Mouse (Mus musculus) C2C12 (cell line): ENCODE data around the gene Supt3. TPM values are rescaled to one million over a fixed set of nuclear protein-coding genes. Genes with fewer than 3 reads are reported as not detected.

ENCODE experiments used
- H3K27me3 ChIP-seq: one replicate; pipeline ENCODE4 v1.6.1; 2011; ENCODE audit not compliant: control insufficient read depth, insufficient read depth, insufficient read length
- H3K36me3 ChIP-seq: one replicate; pipeline ENCODE4 v1.6.1; 2011; ENCODE audit not compliant: control insufficient read depth, insufficient read depth
- H3K4me3 ChIP-seq: one replicate; pipeline ENCODE4 v1.5.1; 2011; ENCODE audit warnings: mild to moderate bottlenecking, control low read depth; ENCODE audit not compliant: poor library complexity, insufficient read depth, severe bottlenecking
- H3K79me2 ChIP-seq: one replicate; pipeline ENCODE4 v1.6.1; 2011; ENCODE audit not compliant: control insufficient read depth, insufficient read depth
- H3K79me3 ChIP-seq: one replicate; pipeline ENCODE4 v1.6.1; 2011; ENCODE audit warnings: low read depth, control low read depth
- H3ac ChIP-seq: one replicate; pipeline ENCODE3; 2011; ENCODE audit warnings: low read depth; ENCODE audit not compliant: control insufficient read depth, insufficient read length
- CEBPB ChIP-seq: IDR thresholded peaks from one replicate; pipeline ENCODE4 v1.6.1; 2011; ENCODE audit warnings: low read depth, mild to moderate bottlenecking, control low read depth, moderate library complexity
- CTCF ChIP-seq: IDR thresholded peaks from one replicate; pipeline ENCODE4 v1.5.1; 2011; ENCODE audit not compliant: control insufficient read depth, insufficient read depth, insufficient read length
- FOSL1 ChIP-seq: IDR thresholded peaks from one replicate; pipeline ENCODE4 v1.8.0; 2011; ENCODE audit warnings: mild to moderate bottlenecking, low read length; ENCODE audit not compliant: poor library complexity, insufficient read depth, severe bottlenecking
- MAX ChIP-seq: IDR thresholded peaks from one replicate; pipeline ENCODE4 v1.6.1; 2011; ENCODE audit warnings: mild to moderate bottlenecking, control low read depth
- MYOD1 ChIP-seq: IDR thresholded peaks from one replicate; pipeline ENCODE4 v1.6.1; 2011; ENCODE audit warnings: low read depth; ENCODE audit not compliant: control insufficient read depth, insufficient read length
- MYOG ChIP-seq: IDR thresholded peaks from one replicate; pipeline ENCODE4 v1.6.1; 2011; ENCODE audit not compliant: control insufficient read depth, insufficient read length; ENCODE audit errors: extremely low read depth
- USF1 ChIP-seq: IDR thresholded peaks from one replicate; pipeline ENCODE4 v1.6.1; 2011; ENCODE audit warnings: low read depth, mild to moderate bottlenecking, control low read depth, moderate library complexity
- polyA plus RNA-seq: library from polyadenylated mRNA; unstranded; fragments of >200 nt; fragmentation: generic; extraction: Trizol; gene quantifications from one replicate; pipeline ENCODE4 v1.2.1, GENCODE M21; 2012; ENCODE audit warnings: missing spikeins

The Supt3 gene
- polyA plus RNA-seq, 1 experiment = 18.1 TPM

DNA sequence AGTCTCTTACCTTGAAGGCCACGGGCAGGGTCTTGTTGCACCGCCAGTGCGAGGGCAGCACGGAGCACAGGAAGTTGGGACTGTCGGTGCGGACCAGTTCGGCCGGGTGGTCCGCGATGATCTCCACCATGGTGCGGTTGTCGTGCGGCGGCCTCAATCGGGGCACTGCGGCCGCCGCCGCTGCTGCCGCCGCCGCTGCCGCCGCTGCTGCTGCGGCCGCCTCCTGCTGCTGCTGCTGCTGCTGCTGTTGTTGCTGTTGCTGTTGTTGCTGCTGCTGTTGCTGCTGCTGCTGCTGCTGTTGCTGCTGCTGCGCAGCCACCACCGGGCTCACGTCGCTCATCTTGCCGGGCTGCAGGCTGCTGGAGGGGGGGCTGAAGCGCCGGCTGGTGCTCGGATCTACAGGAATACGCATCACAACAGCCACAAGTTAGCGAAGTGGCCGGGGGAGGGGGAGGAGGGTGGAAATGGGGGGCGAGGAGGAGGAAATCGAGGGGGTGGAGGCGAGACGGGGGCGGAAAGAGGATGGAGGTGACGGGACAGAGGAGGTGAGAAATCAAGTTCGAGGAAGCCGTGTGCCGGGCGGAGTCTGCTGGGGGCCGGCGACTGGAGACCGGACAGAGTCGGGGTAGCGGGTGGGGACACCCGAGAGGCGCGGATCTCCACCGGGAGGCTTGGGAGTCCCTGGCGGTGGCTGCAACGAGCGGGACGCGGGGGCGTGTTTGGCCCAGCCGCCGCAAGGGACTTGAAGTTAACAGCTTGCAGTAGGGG lies 41.5 kb upstream of the Supt3 start:
- no peak for TF ChIP-seq CEBPB
- Histone ChIP-seq H3K27me3 (no peaks in the 10 kb centered on the region), H3K79me3 (peaks cover 82% of the 10 kb centered on the region), H3K79me2 (peaks cover 100% of the 10 kb centered on the region), H3K36me3 (peaks cover 7% of the 10 kb centered on the region), H3ac (peak overlapping the region; percentile 98), H3K4me3 (peak overlapping the region; percentile 81)

DNA sequence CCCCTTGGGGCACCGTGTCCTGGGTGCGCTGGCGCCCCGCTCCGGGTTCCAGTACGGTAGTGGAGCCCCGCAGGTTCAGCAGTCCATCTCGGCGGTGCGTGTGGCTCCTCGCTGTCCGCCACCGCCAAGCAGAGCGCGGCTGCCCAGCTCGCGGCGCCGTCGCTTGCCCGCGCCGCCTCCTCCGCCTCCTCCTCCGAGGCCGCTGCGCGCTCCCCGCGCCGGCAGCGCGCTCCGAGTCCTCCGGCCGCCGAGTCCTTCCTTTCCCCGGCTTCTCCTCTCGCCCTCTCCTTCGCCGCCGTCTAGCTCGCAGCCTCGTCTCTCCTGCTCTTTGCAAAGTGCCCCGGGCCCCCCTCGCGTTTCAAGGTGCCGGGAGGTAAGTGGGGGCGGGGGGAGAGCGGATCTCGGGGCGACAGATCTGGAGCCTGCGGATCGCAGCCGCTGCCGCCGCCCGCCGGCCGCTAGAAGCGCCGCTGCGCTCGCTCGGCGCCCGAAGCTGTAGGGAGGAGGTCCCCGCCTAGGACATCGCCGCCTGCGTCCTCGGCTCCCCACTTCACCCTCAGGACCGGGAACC lies 40.9 kb upstream of the Supt3 start:
- Histone ChIP-seq H3K4me3 (peak overlapping the region; percentile 81), H3K79me2 (peaks cover 100% of the 10 kb centered on the region), H3ac (peak overlapping the region; percentile 98), H3K79me3 (peaks cover 84% of the 10 kb centered on the region), H3K27me3 (no peaks in the 10 kb centered on the region), H3K36me3 (peaks cover 13% of the 10 kb centered on the region)
- peak; percentile 57 for TF ChIP-seq CTCF
- no peak for TF ChIP-seq CEBPB

DNA sequence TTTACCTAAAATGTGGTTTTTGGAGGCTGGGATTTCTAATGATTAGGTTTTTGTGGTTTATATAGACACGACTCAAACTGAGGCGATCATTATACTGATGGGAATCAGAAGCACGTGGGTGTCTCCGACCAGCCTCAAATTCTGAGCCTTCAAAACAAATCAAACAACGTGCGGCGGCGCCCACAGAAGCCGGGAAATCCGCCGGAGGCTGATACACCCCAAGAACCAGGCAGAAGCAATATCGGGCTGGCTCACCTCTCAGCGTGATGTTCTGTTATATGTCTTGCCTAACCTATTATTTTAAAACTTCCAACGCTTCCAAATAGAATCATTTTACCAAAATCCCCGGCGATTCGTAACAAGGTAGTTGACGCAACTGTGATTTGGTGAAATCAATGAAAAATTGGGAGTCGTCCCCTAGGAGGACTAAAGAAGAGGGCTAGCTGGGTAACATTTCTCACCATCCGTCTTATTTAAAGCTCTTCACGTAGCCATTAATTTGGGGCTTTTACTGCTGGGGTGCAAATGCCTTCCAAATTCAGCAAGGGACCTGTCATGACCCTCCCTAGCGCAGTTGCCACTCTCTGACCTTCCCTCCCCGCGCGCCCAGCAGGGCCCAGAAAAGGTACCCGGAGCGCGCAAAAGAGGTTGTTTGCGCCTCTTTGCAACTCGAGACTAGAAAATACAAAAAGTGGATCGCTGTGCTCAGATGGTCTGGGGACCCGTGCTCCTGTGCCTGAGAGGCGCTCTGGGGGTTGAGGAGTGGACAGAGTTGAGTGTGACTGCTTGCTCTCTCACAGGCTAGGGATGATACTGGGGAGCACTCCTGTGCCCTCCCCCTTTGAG lies 39.5 kb upstream of the Supt3 start:
- TF ChIP-seq MAX (peak; percentile 86), CTCF (no peak)
- H3K79me2 ChIP-seq = peaks cover 100% of the 10 kb centered on the region
- H3K4me3 ChIP-seq = peak overlapping the region; percentile 81
- H3ac ChIP-seq = peak overlapping the region; percentile 38
- H3K79me3 ChIP-seq = peaks cover 70% of the 10 kb centered on the region
- H3K27me3 ChIP-seq = no peaks in the 10 kb centered on the region
- H3K36me3 ChIP-seq = peaks cover 16% of the 10 kb centered on the region

DNA sequence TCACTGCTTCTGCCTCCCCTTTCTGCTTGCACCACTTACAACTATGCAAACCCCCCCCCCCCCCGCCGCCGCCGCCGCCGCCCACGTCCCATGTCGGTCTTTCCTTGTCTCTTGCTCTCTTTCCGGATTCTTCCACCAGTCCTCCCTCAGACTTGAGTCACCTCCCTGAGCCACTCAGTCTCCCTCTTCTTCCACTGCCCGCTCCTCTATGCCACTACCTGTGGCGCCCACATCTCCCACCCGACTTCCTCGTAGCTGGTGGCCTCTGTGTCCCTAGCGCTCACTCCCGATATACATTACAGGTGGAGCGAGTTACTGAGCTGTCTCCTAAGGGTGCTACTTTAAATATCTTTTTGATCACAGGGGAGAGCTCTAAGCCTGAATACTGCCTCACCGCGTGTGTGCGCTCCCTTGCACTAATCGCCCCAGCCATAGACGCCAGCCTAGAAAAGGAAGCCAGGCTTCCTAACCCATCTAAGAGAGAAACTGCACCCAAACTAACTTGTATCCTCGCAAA lies 38.8 kb upstream of the Supt3 start:
- H3K36me3 ChIP-seq = peaks cover 16% of the 10 kb centered on the region
- no peak overlapping the region for H3K4me3 ChIP-seq
- peaks cover 64% of the 10 kb centered on the region for H3K79me3 ChIP-seq
- H3ac ChIP-seq = peak overlapping the region; percentile 38
- H3K79me2 ChIP-seq = peaks cover 100% of the 10 kb centered on the region
- H3K27me3 ChIP-seq = no peaks in the 10 kb centered on the region
- TF ChIP-seq MAX (no peak), FOSL1 (no peak), CTCF (no peak), MYOD1 (no peak), USF1 (no peak)

DNA sequence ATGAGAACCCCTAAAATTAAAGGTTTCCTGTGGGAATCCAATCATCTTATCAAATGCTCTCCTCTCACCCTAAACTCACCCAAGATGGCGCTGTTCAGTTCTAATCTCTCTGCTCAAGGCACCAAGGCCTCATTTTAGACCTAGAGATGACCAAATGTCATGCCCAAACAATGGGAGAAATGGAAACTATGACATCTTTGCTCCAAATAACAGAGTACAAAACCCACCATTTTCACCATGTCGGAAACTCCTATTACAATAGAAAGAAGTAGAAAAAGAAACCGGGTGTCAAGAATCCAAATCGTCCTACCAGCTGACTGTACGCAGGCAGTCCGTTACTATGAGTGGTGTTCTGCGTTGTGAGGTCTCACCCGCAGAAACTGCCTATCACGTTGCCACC lies 34.7 kb upstream of the Supt3 start:
- TF ChIP-seq MYOG (no peak), CTCF (no peak), CEBPB (no peak), USF1 (no peak)
- no peak overlapping the region for H3K4me3 ChIP-seq
- no peaks in the 10 kb centered on the region for H3K27me3 ChIP-seq
- no peak overlapping the region for H3ac ChIP-seq
- H3K36me3 ChIP-seq = peaks cover 28% of the 10 kb centered on the region
- peaks cover 60% of the 10 kb centered on the region for H3K79me2 ChIP-seq
- H3K79me3 ChIP-seq = peaks cover 30% of the 10 kb centered on the region

DNA sequence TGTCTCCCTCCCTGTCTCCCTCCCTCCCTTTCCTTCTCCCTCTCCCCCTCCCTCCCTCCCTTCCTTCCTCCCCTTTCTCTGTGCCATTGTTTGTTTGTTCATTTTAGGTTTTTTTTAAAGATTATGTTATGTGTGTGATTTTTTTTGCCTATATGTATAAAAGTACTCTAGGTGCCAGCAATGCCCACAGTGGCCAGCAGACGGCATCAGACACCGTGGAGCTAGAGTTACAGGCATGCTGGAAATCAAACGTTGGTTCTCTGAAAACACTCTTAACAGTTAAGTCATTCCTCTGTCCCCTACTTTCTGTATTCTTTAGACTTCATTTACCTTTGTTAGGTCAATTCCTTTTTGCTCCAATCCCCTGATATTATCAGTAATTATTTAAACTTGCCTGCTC lies 33.2 kb upstream of the Supt3 start:
- TF ChIP-seq USF1 (no peak), MAX (no peak), MYOG (no peak), MYOD1 (no peak), FOSL1 (no peak), CEBPB (no peak), CTCF (no peak)
- H3K36me3 ChIP-seq = peaks cover 28% of the 10 kb centered on the region
- H3ac ChIP-seq = no peak overlapping the region
- H3K79me3 ChIP-seq = peaks cover 20% of the 10 kb centered on the region
- H3K27me3 ChIP-seq = no peaks in the 10 kb centered on the region
- H3K4me3 ChIP-seq = no peak overlapping the region
- peaks cover 44% of the 10 kb centered on the region for H3K79me2 ChIP-seq
